Comparison of ENCODE assay signal across 13 mouse cellular contexts in the genomic region with DNA sequence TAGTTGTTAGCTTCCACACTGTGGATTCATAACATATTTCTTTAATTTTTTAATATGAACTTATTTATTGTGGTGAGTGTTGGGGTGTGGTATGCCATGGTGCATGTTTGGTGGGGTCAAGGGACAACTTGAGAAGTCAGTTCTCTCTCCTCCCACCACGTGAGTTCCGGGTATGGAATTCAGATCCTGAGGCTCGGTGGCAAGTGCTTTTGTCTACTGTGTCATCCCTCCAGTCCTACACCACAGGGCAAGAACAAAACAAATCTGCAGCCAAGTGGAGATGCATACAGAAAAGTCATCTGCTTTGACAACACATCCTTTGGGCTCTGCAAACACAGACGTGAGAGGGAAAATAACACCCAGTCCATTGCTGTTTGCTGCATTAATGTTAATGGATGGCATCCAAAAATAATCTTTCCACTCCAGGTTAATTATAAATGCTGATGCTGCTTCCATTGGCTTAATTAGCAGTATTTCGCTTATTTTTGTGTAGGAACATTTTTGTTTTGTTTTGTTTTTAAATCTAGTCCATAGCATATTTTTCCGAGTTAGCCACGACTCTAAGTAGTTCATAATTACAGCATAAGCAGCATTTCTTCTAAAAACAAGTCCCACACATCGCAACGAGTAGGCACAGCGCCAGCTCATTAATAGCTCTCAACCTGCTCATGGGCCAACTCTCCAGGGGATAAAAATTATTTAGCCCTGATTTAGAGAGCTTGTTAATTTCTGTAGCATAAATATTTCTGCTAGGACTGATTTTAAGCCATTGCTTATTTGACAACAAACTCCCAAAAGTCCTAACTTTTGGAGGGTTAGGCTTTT. TPM values are rescaled to one million over a fixed set of nuclear protein-coding genes. Genes with fewer than 3 reads are reported as not detected.
DNase-seq lines count a peak whose midpoint lies in the region; ATAC-seq lines count a peak whose summit lies in the region.
"Had no signal": no experiment of that assay in that cellular context is flagged by ENCODE, and none has a peak within 500 bp of the region (broad histone marks: within the 10 kb centered on the region; RNA-seq: fewer than 3 reads in every experiment).

No protein-coding gene starts in this region.

- peak; percentile 7 for DNase-seq in cerebellum, adult 11-12 months
- DNase-seq in kidney, postnatal 10 days, result peak; percentile 13
- DNase-seq in kidney, adult 8-10 months, result no peak
- DNase-seq in heart, postnatal 14 days, result peak; percentile 2 to 10
- DNase-seq in right cerebral cortex, postnatal 10 days (ENCODE audit: low spot score in 2 of 2), result peak; percentile 62 to 71
- DNase-seq in spleen, postnatal 10 days (ENCODE audit: low spot score in 2 of 2), result no peak

- H3K27ac ChIP-seq in intestine, embryonic 16.5 days (ENCODE audit: low read length), result no peak overlapping the region
- H3K27ac ChIP-seq: embryonic facial prominence, embryonic 15.5 days had no signal

- no peaks in the 10 kb centered on the region for H3K4me1 ChIP-seq in intestine, embryonic 16.5 days (ENCODE audit: control insufficient read depth, insufficient read depth, low read length)
- H3K4me1 ChIP-seq: embryonic facial prominence, embryonic 15.5 days had no signal

- no peaks in the 10 kb centered on the region for H3K9me3 ChIP-seq in intestine, embryonic 16.5 days (ENCODE audit: control insufficient read depth, low read length)
- H3K9me3 ChIP-seq: embryonic facial prominence, embryonic 15.5 days had no signal

- intact Hi-C loops in heart, postnatal 14 days (cut with DNase I), result no loop called here

- no peak for ATAC-seq in cerebellum, adult (ENCODE audit: insufficient number of reproducible peaks, low FRiP score, low TSS enrichment)
- ATAC-seq in intestine, embryonic 16.5 days, result no peak

- H3K4me2 ChIP-seq in intestine, embryonic 16.5 days (ENCODE audit: low read depth, low read length), result no peak overlapping the region
- H3K4me2 ChIP-seq: embryonic facial prominence, embryonic 15.5 days; liver, embryonic 11.5 days had no signal

- H3K36me3 ChIP-seq in intestine, embryonic 16.5 days (ENCODE audit: control insufficient read depth, insufficient read depth, low read length), result no peaks in the 10 kb centered on the region
- H3K36me3 ChIP-seq: embryonic facial prominence, embryonic 15.5 days had no signal

- H3K9ac ChIP-seq in intestine, embryonic 16.5 days (ENCODE audit: low read depth, low read length), result no peak overlapping the region
- H3K9ac ChIP-seq: embryonic facial prominence, embryonic 15.5 days had no signal

- no peaks in the 10 kb centered on the region for H3K27me3 ChIP-seq in intestine, embryonic 16.5 days (replicated peaks; ENCODE audit: control insufficient read depth, insufficient read depth, low read length)
- H3K27me3 ChIP-seq: embryonic facial prominence, embryonic 15.5 days had no signal

- H3K4me3 ChIP-seq in intestine, embryonic 16.5 days (ENCODE audit: low read length), result no peak overlapping the region
- H3K4me3 ChIP-seq: embryonic facial prominence, embryonic 15.5 days had no signal

- 75% methylated on average over 10 of the region's 10 CpGs for WGBS in intestine, embryonic 16.5 days

RNA-seq across cellular contexts. Expression of a gene that starts 14.9 kb away (rescaled TPM):
- not detected for total RNA-seq in heart, postnatal 14 days (2021)
- 0.61 and 0.78 TPM in 2 replicates for polyA plus RNA-seq in intestine, embryonic 16.5 days (2015; fragmentation: Nextera tagmentation; extraction: Ambion mirVana)
- total RNA-seq: adrenal gland, postnatal 4 days; MEL had no signal
- polyA plus RNA-seq: heart, postnatal 0 days had no signal

Comparison
In these comparisons a context has a peak if more than half of its experiments do, and no peak if none do; other contexts are left out.
1. DNase-seq: peak in cerebellum, adult 11-12 months (single experiment), kidney, postnatal 10 days (single experiment), heart, postnatal 14 days (2 of 2) and right cerebral cortex, postnatal 10 days (2 of 2); none in kidney, adult 8-10 months (0 of 2) and spleen, postnatal 10 days (0 of 2).